ENCODE assay signal across 17 mouse cellular contexts in the genomic region with DNA sequence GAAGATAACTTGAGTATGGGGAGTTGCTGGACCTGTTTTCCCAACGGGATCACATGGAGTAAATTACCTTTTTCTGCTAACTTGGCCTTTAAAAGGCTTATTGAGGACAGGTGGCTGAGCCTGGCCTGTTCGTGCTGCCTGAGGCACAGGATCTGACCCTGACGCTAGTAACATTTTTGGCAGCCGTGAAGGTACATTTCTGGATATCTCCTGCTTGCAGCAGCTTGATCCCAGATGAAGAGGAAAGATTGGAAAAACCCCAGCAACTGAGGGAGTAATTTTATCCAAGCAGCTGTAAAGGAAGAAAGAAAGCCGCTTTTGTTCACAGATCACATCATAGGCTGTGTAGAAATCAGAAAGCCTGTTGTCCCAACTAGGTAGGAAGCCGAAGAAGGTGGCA. TPM values are rescaled to one million over a fixed set of nuclear protein-coding genes. Genes with fewer than 3 reads are reported as not detected.
DNase-seq lines count a peak whose midpoint lies in the region; ATAC-seq and TF ChIP-seq lines count a peak whose summit lies in the region.
"Had no signal": no experiment of that assay in that cellular context is flagged by ENCODE, and none has a peak within 500 bp of the region (broad histone marks: within the 10 kb centered on the region; RNA-seq: fewer than 3 reads in every experiment).

No protein-coding gene starts in this region.

- TF ChIP-seq CTCF in kidney, adult 2 months (conservative IDR thresholded peaks at IDR 0.05; ENCODE audit: insufficient read depth, insufficient read length, low read depth, low read length): no peak

- no peak for ATAC-seq in kidney, embryonic 14.5 days (ENCODE audit: low FRiP score, low TSS enrichment)
- no peak for ATAC-seq in embryonic facial prominence, embryonic 13.5 days (ENCODE audit: insufficient number of reproducible peaks, insufficient read depth, low FRiP score, low TSS enrichment, low read depth)
- peak; percentile 44 for ATAC-seq in limb, embryonic 14.5 days (ENCODE audit: low FRiP score, low read depth)
- ATAC-seq: forebrain, postnatal 0 days had no signal

- no peak overlapping the region for H3K4me2 ChIP-seq in kidney, embryonic 14.5 days (replicated peaks; ENCODE audit: low read depth, low read length)
- H3K4me2 ChIP-seq in embryonic facial prominence, embryonic 13.5 days: no peak overlapping the region
- H3K4me2 ChIP-seq in limb, embryonic 14.5 days (replicated peaks; ENCODE audit: low read depth, low read length, severe bottlenecking): no peak overlapping the region
- H3K4me2 ChIP-seq: lung, embryonic 14.5 days had no signal

- H3K27me3 ChIP-seq in kidney, adult 2 months (replicated peaks; ENCODE audit: control insufficient read depth, insufficient read depth, low read length): no peaks in the 10 kb centered on the region
- H3K27me3 ChIP-seq in kidney, embryonic 14.5 days (ENCODE audit: control insufficient read depth, insufficient read depth, low read length): no peaks in the 10 kb centered on the region
- no peaks in the 10 kb centered on the region for H3K27me3 ChIP-seq in embryonic facial prominence, embryonic 13.5 days
- H3K27me3 ChIP-seq in limb, embryonic 14.5 days (ENCODE audit: control insufficient read depth, insufficient read depth, low read length): no peaks in the 10 kb centered on the region
- H3K27me3 ChIP-seq: CH12.LX had no signal

- H3K27ac ChIP-seq in kidney, adult 2 months (ENCODE audit: insufficient read depth, low read depth, low read length): no peak overlapping the region
- no peak overlapping the region for H3K27ac ChIP-seq in kidney, embryonic 14.5 days (ENCODE audit: low read depth, low read length)
- peak overlapping the region; percentile 55 for H3K27ac ChIP-seq in embryonic facial prominence, embryonic 13.5 days
- peak overlapping the region; percentile 63 for H3K27ac ChIP-seq in limb, embryonic 14.5 days (replicated peaks; ENCODE audit: low read depth, low read length)
- H3K27ac ChIP-seq: midbrain, embryonic 10.5 days had no signal

- H3K4me3 ChIP-seq in kidney, adult 2 months (ENCODE audit: insufficient read depth, low read depth, low read length): no peak overlapping the region
- no peak overlapping the region for H3K4me3 ChIP-seq in kidney, embryonic 14.5 days (ENCODE audit: low read length)
- H3K4me3 ChIP-seq in embryonic facial prominence, embryonic 13.5 days: no peak overlapping the region
- H3K4me3 ChIP-seq in limb, embryonic 14.5 days (replicated peaks; ENCODE audit: low read length): no peak overlapping the region
- H3K4me3 ChIP-seq: midbrain, embryonic 10.5 days had no signal

- no peaks in the 10 kb centered on the region for H3K36me3 ChIP-seq in kidney, adult 2 months (ENCODE audit: control insufficient read depth, insufficient read depth, low read length)
- H3K36me3 ChIP-seq in kidney, embryonic 14.5 days (ENCODE audit: control insufficient read depth, insufficient read depth, low read length): no peaks in the 10 kb centered on the region
- H3K36me3 ChIP-seq in embryonic facial prominence, embryonic 13.5 days: no peaks in the 10 kb centered on the region
- no peaks in the 10 kb centered on the region for H3K36me3 ChIP-seq in limb, embryonic 14.5 days (ENCODE audit: control insufficient read depth, insufficient read depth, low read length)
- H3K36me3 ChIP-seq: midbrain, embryonic 10.5 days had no signal

- H3K9me3 ChIP-seq in kidney, embryonic 14.5 days (ENCODE audit: control insufficient read depth, low read length): no peaks in the 10 kb centered on the region
- no peaks in the 10 kb centered on the region for H3K9me3 ChIP-seq in embryonic facial prominence, embryonic 13.5 days
- H3K9me3 ChIP-seq in limb, embryonic 14.5 days (ENCODE audit: control insufficient read depth, low read length): no peaks in the 10 kb centered on the region
- H3K9me3 ChIP-seq: midbrain, embryonic 10.5 days had no signal

- peak; percentile 64 for DNase-seq in kidney, adult 2 months
- peak; percentile 37 for DNase-seq in NIH3T3 (ENCODE audit: low read depth)
- DNase-seq in limb, embryonic 14.5 days (ENCODE audit: low spot score): peak; percentile 78
- DNase-seq in embryo, embryonic 10 days (ENCODE audit: low spot score): no peak
- no peak for DNase-seq in T-cell, adult 2 months (ENCODE audit: low spot score)
- DNase-seq: adrenal gland, postnatal 10 days; cerebellum, postnatal 36 days; forebrain, postnatal 0 days; gastrocnemius, postnatal 14 days; layer of hippocampus, adult 9-11 months; lung, embryonic 14.5 days had no signal

- no peak for TF ChIP-seq POLR2A in kidney, adult 2 months (IDR thresholded peaks at IDR 0.05; ENCODE audit: low read depth, low read length)
- no peak for TF ChIP-seq POLR2A in limb, embryonic 14.5 days (IDR thresholded peaks at IDR 0.05; ENCODE audit: borderline replicate concordance, extremely low read depth, insufficient read depth, insufficient read length)

- WGBS in kidney, adult 2 months: 62% methylated on average over 6 of the region's 6 CpGs
- 72% methylated on average over 6 of the region's 6 CpGs for WGBS in kidney, embryonic 14.5 days
- WGBS in embryonic facial prominence, embryonic 13.5 days: 30% methylated on average over 6 of the region's 6 CpGs
- WGBS in limb, embryonic 14.5 days: 15% methylated on average over 6 of the region's 6 CpGs

- H3K4me1 ChIP-seq in kidney, adult 2 months (ENCODE audit: control insufficient read depth, insufficient read depth, low read length): no peaks in the 10 kb centered on the region
- no peaks in the 10 kb centered on the region for H3K4me1 ChIP-seq in kidney, embryonic 14.5 days (ENCODE audit: control insufficient read depth, insufficient read depth, low read length)
- H3K4me1 ChIP-seq in embryonic facial prominence, embryonic 13.5 days: 0 out of 2 replicates have a peak, but pooled peaks cover 7% of the 10 kb centered on the region
- peaks cover 8% of the 10 kb centered on the region for H3K4me1 ChIP-seq in limb, embryonic 14.5 days (ENCODE audit: control insufficient read depth, insufficient read depth, low read length)
- H3K4me1 ChIP-seq: midbrain, embryonic 10.5 days had no signal

- no peak overlapping the region for H3K9ac ChIP-seq in kidney, embryonic 14.5 days (ENCODE audit: low read depth, low read length)
- H3K9ac ChIP-seq in embryonic facial prominence, embryonic 13.5 days: no peak overlapping the region
- H3K9ac ChIP-seq in limb, embryonic 14.5 days (ENCODE audit: low read depth, low read length, severe bottlenecking): no peak overlapping the region
- H3K9ac ChIP-seq: forebrain, postnatal 0 days; lung, embryonic 14.5 days had no signal

RNA-seq across cellular contexts. Expression of a gene that starts 17.1 kb away (rescaled TPM):
- polyA plus RNA-seq in kidney, adult 2 months (2012; rRNA removed): 106 and 112 TPM in 2 replicates
- polyA plus RNA-seq in kidney, embryonic 14.5 days (2014; fragmentation: Nextera tagmentation; extraction: Ambion mirVana): 17.9 and 32.5 TPM in 2 replicates
- polyA plus RNA-seq in embryonic facial prominence, embryonic 13.5 days (2015; fragmentation: Nextera tagmentation; extraction: Ambion mirVana): 24.7 and 25.9 TPM in 2 replicates
- polyA plus RNA-seq in limb, embryonic 14.5 days (2012; rRNA removed): 33.2 and 35.5 TPM in 2 replicates
- polyA plus RNA-seq in limb, embryonic 14.5 days (2014; fragmentation: Nextera tagmentation; extraction: Ambion mirVana): 33.5 and 34.4 TPM in 2 replicates

RNA-seq across cellular contexts. Expression of a gene that starts 58.3 kb away (rescaled TPM):
- 0.11 and 1.5 TPM in 2 replicates for polyA plus RNA-seq in kidney, adult 2 months (2012; rRNA removed)
- polyA plus RNA-seq in kidney, embryonic 14.5 days (2014; fragmentation: Nextera tagmentation; extraction: Ambion mirVana): not detected in 2 replicates
- polyA plus RNA-seq in embryonic facial prominence, embryonic 13.5 days (2015; fragmentation: Nextera tagmentation; extraction: Ambion mirVana): not detected in 2 replicates
- 0.17 and 0.19 TPM in 2 replicates for polyA plus RNA-seq in limb, embryonic 14.5 days (2012; rRNA removed)
- polyA plus RNA-seq in limb, embryonic 14.5 days (2014; fragmentation: Nextera tagmentation; extraction: Ambion mirVana): 0.10 TPM in 1 of 2 replicates, not detected in the other
- polyA plus RNA-seq: forebrain, postnatal 0 days; hindbrain, embryonic 11.5 days; intestine, embryonic 14.5 days; lung, embryonic 14.5 days; midbrain, embryonic 10.5 days had no signal

Comparison
In these comparisons a context has a peak if more than half of its experiments do, and no peak if none do; other contexts are left out.
1. DNase-seq: peak in kidney, adult 2 months (single experiment), NIH3T3 (single experiment) and limb, embryonic 14.5 days (single experiment); none in embryo, embryonic 10 days (single experiment) and T-cell, adult 2 months (single experiment).
2. H3K27ac ChIP-seq: peak in embryonic facial prominence, embryonic 13.5 days (single experiment) and limb, embryonic 14.5 days (single experiment); none in kidney, adult 2 months (single experiment) and kidney, embryonic 14.5 days (single experiment).